Mouse (Mus musculus) cerebellum, postnatal 36 days (tissue): Measurements from ENCODE around the gene Glrp1.

Experiments used
- DNase-seq, 2 experiments: peaks; one replicate each; pipeline ENCODE4 v3.0.0; 2021 to 2022; ENCODE audit warnings: mixed read lengths in 2 of 2

Glrp1 gene

DNA sequence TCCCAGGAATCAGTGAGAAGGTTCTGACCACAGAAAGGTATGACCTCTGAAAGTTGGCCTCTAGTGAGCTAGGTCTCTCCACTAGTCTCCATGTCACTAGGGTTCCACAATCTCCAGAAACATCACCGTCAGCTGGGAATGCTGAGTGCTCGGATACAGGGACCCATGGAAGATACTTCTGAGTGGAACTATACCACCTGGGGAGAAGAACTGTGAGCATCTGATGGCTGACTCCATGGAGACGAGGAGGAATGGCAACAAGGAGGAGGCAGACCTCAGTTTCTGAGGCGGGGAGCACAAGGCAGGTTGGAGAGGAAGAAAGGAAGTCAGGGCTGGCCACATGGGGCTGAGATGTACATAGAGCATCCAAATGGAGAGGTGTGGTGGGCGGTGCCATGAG lies 50.2 kb downstream of the Glrp1 start:
- DNase-seq = no peak

DNA sequence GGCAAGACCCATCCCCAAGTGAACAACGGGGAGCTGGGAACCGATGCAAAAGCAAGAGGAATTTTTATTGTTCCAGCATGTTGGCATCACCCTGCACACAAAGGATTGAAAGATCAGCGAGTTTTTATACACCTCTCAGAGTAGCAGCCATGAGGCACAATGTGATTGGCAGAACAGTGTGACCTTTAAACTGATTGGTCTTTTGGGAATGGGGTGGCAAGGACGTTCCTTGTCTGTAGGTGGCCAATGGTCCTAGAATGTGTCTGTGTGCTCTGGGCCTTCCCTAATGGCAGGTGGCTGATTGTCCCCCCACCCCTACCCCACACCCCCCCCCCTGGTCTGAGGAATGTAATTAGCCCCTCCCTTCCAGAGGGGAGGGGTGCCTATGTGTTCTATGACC lies 50.7 kb downstream of the Glrp1 start:
- DNase-seq = no peak

DNA sequence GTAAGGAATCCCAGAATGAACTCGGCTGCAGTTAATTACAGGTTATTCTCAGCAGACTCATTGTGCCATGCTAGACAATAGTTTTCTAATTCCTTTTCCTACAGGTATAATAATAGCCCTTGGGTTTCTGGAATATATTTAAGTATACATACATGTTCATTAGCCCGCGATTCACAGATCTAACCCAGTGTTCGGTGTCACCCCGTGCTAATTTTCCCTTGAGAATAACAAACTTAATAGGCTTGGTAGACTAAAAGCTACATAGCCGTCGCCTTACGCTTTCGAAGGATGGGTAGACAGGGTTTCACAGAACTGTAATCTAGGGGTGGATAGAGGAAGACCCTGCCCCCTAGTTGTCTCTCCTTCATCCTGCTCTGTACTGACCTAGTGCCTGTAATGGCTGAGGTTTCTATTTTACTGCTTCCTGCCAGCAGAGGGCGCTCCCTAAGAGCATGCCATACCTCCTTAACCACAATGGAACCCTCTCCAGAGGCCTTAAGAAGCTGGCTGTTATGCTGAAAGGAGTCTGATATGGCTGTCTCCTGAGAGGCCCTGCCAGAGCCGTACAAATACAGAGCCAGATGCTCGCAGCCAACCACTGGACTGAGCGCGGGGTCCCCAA lies 53.3 kb downstream of the Glrp1 start:
- peak; percentile 73 to 80 for DNase-seq

DNA sequence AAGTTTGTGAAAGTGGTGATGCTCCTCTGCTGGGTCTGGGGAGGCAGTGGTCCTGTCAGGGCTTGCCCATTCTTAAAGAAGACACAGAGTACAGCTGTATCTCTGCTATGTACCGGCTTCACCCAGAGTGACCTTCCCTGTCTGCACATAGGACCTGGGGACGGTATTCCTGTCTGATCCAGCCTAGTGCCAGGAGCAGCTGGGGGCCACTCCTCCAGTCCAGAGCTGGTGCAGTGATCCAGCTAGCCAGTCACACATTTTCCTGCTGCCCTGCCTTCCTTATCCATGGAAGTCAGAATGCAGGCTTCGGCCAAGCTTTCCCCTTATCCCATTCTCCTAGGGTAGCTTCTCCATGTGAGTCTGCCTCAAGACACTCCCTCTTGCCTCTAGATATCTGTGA lies 54.1 kb downstream of the Glrp1 start:
- no peak for DNase-seq

DNA sequence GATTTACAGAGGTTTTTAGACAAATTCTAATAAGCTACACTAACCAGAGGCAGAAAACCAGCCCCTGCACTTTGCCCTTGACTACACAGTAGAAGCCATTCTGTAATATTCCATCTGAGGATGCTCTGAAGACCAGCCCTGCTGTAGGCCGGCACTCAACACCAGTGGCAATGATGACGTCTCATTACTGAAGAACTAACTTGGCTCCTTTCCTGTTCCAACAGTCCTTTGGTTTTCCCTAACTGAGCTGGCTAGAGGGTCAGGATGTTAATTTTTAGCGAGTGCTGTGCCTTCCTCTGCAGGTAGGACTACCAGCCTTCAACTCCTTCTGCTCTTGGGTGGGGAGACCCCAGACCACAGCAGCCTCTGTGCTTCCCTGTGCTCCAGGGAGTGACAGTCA lies 55.2 kb downstream of the Glrp1 start:
- DNase-seq = no peak

DNA sequence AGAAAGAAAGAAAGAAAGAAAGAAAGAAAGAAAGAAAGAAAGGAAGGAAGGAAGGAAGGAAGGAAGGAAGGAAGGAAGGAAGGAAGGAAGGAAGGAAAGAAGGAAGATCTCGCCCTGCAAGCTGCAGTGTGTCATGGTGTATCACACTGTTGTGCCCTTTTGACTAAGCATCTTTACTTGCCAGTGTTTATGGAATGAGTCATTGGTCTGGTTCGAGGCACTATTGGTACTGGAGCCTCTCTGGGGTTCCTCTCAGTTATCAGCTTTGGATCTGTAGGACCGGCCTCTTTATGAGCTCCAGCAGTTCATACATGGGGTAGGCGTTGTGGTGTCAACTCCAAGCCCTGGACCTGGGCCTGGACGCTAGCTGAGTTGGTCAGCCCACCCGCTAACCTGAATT lies 57.7 kb downstream of the Glrp1 start:
- no peak for DNase-seq

DNA sequence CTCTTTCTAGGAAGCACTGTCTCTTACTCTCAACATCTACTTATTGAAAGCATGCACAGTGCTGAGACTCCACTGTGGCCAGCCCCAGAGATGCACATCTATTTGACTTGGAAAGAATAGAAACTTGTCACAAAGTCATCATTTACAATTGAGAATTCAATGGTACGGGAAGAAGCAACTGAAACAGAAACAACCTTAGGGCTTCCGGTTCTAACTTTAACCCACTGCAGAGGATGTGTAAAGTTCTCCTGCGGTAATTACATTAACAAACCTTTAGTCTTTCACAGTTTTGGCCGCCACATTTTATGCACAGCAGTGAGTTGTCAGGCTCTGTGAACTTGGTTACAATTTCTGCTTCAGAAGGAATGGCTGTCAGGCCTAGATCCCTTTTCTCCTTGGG lies 59.2 kb downstream of the Glrp1 start:
- no peak for DNase-seq
